Mouse (Mus musculus) c-Kit-positive CD71-negative TER-119-negative erythroid progenitor cells, embryonic 14.5 days (primary cell): ENCODE data around the gene Cmtm7.

Source experiments
- DNase-seq: peaks from one replicate; pipeline ENCODE4 v3.0.0-alpha.2; 2013; ENCODE audit warnings: low read depth

The Cmtm7 gene

DNA sequence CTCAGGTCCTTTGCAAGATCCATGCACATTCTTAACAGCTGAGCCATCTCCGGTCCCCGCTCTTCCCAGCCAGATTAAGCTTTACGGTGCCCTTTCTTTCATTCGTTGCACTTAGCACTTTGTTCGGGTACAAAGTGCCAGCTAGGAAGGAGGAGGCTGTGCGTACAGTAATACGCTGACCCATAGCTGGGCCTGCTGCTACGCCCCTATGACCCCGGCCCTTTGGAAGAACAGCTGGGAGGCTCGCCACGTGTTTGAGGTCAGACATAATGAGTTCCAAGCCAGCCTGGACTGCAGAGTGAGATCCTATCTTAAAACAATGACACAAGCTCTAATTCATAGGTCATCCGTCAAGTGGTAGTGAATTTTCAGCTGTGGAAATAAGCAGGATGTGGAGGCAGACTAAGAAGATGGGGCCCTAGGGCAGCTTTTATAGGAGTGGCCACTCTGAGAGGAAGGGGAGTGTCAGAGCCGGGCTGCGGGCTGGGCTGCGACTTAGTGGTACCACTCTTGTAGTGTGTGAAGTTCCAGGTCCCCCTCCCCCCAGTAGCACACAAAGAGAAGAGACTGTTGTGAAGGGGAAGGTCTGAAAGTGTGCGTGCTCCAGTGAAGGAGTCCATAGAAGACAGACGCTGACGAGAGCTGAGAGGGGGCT, 64.9 kb downstream of the Cmtm7 start:
- DNase-seq: no peak

DNA sequence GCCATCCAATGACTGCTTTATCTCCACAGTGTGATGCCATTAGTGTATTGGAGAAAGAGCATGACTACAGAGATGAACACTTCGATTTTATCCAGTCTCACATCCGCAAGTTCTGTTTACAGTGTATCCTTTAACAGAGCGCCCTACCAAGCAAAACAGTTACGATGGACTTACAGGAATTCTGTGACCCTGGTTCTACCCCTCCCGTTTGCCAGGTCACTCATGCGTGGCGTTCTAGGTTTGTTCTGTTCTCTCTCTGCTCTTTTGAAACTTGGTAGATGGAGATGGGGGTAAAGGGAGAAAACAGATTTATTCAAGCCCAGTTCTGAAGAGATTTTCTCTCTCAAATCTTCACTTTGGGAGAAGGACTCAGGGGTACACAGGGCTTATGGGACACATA, 68.2 kb downstream of the Cmtm7 start:
- DNase-seq: no peak

DNA sequence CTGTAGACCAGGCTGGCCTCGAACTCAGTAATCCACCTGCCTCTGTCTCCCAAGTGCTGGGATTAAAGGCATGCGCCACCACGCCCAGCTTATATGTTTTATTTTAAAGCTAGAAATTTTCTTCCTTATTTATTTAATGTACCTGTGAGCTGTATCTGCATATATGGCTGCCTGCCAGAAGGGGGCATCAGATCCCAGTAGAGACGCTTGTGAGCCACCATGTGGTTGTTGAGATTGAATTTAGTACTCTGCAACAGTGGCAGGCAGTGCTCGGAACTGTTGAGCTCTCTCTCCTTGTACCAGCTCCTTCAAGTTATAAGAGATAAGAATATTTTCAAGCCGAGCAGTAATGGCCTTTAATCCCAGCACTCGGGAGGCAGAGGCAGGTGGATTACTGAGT, 71.3 kb downstream of the Cmtm7 start:
- DNase-seq: no peak

DNA sequence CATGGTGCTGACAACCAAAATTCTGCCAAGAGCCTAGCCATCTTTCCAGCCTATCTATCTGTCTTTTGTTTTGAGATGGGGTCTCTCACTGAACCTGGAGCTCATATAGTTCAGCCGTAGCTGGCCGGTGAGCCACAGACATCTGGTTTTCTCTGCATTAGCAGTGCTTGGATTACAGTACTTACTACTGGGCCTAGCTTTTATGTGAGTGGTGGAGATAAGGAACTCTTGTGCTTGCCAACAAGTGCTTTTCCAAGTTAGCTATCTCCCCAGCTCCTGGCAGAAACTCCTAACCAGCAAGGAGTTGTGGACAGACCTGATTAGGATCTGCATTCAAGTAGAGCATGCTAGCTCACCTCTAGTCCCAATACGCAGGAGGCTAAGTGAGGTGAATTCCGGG, 73.9 kb downstream of the Cmtm7 start:
- no peak for DNase-seq
